Mouse (Mus musculus) ES-Bruce4 (cell line): Measurements from ENCODE around the gene Zfc3h1.

Experiments used
- CTCF ChIP-seq: IDR thresholded peaks from one replicate; pipeline ENCODE4 v1.8.1; 2011; ENCODE audit warnings: low read depth, low read length
- POLR2A ChIP-seq: IDR thresholded peaks from one replicate; pipeline ENCODE4 v1.8.1; 2011; ENCODE audit warnings: low read length; ENCODE audit not compliant: insufficient read depth

GRCm38 (mm10) chr10:115421976-115422375 lies 37.2 kb downstream of the Zfc3h1 start:
- TF ChIP-seq POLR2A (no peak), CTCF (no peak)
